Mouse (Mus musculus) CD4-positive, CD25-positive, alpha-beta regulatory T cell, adult 4 months (primary cell): ENCODE results near the gene Cntrob. TPM values are rescaled to one million over a fixed set of nuclear protein-coding genes. Genes with fewer than 3 reads are reported as not detected.
"Not testable (repeated sequence)": the region's sequence is repeated elsewhere in the genome, so short reads cannot be mapped to it uniquely, and the experiment has no call there.

ENCODE experiments used
- ATAC-seq: one replicate; pipeline ENCODE4 v1.8.0; 2017
- polyA plus RNA-seq, 2 experiments: library from polyadenylated mRNA; unstranded; fragments of 100-300 nt; shearing (Covaris generic); gene quantifications; one replicate each; pipeline ENCODE4 v1.2.1; 2017

The Cntrob gene
- polyA plus RNA-seq, 2 experiments from 2014 or later: 8.2 to 8.5 TPM

DNA sequence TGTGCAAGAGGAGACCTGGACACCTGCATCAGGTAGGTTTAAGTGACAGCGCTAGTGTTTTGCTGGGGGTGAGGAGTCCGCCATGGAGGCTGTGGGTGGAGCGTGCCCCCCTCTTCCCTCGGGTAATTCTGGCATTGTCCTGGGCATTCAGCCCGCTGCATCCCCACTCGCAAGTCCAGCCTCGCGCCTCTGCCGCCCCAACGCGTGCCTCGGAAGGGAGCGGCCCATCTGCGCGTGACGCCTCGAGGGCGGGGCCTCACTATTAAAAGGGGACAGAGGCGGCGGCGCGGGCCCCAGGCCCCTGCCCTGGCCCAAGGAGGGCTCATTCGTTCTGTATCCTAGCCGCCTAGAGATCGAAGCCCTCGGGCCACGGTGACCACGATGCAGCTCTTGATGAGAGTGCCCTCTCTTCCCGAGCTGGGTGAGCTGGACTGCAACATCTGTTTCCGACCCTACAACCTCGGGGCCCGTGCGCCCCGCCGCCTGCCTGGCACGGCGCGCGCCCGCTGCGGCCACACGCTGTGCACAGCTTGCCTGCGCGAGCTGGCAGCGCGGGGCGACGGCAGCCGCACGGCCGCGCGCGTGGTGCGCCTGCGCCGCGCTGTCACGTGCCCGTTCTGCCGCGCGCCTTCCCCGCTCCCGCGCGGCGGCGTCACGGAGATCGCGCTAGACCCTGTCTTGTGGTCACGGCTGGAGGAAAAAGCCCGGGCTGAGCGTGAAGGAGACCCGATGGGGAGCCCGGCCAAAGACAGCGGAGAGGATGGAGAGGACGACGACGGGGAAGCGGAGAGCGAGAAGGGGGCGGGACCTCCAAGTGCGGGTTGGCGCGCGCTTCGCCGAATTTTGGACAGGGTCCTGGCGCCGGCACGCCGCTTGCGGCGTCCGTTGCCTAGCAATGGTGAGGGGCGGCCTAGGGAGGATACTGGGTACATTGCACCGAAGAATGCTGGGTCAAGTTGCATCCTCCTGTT lies 16.9 kb upstream of the Cntrob start, which contains the start of gene Rnf227:
Gene Rnf227 (plus strand): TSS at position 301 of the 971 bp plus-strand sequence.
- peak; percentile 81 for ATAC-seq

DNA sequence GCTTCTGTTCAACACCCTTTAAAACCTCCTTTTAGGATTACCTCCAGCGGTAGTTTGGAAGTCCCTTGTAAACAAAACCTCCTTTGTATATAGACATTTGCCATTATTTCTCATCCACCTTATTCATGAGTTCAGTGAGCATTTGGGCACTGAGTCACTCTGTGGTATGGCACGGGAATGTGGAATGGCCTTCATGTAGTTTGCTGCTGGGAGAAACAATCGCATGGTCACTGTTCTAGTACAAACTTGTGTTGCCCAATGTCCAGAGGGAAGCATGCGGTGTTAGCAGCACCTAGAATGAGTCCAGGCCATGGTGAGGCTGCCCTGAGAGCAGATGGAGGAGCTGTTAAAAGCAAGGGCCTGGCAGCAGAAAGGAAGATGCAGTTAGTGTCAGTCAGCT lies 11.2 kb upstream of the Cntrob start:
- no peak for ATAC-seq

DNA sequence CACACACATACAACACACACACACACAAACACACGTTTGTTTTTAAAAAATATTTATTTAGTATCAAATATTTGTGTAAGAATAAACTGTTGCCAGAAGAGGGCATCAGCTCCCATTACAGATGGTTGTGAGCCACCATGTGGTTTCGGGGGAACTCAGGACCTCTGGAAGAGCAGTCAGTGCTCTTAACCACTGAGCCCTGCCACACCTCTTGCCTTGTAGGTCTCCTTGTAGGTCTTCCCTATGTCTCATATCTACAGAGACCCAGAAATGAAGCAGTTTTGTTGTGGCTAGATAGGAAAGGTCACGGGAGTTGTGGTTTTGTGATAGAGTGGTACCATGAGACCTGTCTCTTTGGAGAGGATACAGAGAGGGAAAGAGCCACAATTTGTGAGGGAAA lies 10.3 kb upstream of the Cntrob start:
- ATAC-seq: no peak

DNA sequence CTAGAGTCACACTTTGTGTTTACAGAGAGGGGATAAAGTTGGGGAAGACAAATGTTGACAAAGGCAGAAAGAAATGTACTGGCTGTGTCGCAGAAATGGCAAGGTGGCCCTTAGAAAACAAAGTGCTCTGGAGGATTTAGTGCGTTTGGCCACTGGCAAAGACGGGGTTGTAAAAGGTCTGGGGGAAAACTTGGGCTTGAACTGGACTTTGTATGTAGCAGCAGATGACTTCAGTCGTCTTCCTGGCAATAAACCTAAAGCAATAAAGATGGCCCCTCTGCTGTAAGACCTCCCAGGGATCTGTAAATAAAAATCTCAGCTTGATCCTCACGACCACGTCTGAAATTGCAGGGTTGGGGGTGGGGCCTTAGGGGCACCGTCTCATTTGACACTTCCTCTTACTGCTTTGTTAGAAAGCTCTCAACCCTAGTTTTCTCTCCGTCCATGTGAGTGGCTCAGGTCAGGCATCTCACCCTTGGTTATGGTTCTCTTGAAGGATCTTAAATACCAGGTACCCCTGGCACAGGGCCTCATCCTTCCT lies 9.2 kb upstream of the Cntrob start:
- ATAC-seq: no peak

DNA sequence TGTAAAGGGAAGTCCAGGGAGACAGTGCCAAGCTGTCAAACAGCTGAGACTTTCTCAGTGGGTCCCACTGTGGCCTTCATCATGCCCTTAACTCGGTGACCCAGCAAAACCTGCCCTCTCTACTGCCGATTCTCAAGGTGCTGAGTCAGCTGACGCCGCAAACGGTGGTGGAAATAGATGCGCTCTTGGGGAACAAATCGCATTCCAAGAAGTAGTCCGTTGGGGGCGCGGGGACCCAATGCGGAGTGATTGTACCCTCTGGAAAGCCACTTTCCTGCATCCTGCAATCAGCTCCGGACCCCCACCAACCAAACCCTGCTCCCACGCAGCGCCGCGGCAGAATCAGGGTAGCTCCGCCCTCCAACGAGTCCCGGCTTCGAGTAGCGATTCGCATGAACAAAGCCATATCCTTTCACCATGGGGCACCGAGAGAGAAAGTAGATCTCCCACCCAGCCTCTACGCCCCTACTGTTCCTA lies 8.4 kb upstream of the Cntrob start:
- peak; percentile 94 for ATAC-seq

DNA sequence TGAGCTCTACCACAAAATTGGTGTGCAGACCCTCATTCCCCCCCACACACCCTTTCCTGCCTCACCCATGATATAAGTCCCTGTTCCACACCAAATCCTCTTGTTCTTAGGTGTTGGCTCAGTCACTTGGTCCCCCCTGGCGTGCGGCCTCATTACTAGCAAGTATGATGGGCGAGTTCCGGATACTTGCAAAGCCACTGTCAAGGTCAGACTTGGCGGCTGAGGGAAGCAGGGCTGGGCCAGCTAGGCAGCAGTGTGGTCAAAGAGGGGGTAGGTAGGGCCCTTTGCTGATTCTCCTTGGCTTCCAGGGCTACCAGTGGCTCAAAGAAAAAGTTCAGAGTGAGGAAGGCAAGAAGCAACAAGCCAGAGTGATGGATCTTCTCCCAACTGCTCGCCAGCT lies 7.6 kb upstream of the Cntrob start:
- ATAC-seq: no peak

DNA sequence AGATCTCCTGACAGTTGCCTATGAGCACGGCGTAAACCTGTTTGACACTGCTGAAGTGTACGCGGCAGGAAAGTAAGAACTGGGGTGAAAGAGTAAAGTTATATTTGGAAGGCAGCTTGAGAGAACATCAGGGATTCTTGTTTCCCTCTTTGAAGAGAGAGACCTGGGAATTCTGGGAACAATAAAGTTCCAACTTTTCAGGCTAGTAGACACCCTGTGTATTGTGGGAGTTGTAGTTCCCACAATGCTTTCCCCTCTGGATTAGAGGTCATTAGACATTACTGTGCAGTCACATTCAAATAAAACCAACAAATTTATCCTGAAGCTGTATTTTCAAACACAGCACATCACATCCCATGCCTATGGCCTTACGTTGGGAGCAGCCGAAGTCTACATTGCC lies 4.9 kb upstream of the Cntrob start:
- ATAC-seq: no peak

DNA sequence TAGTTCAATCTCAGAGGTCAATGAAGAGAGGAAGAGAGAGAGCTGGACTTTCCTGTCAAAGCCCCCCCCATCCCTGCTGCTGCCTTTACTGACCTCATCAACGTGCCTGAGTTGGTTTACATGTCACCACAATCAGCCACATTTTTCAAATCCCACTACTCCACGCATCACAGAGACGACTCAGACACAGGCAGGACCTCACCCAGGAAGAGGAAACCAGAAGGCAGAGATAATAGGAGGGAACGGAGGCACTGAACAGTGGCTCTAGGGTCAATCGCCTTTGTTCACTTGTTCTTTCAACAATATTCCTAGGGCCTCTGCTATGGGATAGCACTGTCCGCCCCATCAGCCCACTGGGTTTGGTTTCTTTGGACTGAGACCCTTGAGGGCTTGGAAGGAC lies 4.1 kb upstream of the Cntrob start:
- ATAC-seq: no peak

DNA sequence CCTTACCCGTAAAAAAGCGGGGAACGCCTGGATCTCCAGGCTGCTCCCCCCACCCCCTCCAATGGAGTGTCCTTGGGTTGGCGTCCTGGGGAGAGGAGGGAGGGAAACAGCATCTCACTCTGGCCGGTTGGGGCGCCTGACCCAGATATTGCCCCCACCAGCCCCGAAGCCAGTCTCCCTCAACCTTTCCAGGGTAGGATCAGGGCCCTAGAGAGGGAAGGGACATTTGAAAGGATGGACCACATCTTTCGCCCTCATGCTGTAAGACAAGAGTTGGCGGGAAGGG lies 3.5 kb upstream of the Cntrob start:
- no peak for ATAC-seq

DNA sequence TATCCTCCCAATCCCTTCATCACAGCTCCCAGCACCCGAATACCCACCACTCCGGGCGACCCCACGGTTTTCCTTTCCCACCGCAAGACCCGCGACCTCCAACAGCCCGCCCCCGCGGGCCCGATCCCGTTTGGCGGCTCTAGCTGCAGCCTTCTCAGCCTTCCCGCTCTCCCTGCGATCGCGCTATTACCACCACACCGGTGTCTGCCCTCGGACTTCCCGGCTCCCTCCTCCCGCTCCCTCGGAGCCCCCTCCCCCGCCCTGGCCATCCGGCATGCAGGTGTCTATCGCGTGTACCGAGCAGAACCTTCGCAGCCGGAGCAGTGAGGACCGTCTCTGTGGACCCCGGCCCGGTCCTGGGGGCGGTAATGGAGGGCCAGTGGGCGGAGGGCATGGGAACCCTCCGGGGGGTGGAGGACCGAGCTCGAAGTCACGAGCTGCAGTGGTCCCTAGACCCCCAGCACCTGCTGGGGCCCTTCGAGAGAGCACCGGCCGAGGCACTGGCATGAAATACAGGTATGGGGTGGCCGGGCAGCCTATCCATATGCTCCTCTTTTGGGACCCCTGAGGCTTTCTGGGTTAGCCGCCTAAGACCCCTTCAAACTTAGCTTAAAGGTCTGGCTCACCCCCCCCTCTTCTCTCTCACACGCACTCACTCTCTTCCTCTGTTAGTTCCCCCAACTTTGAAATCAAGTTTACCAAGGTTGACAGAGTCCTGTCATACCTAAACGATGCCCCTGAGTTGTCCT lies 3.0 kb upstream of the Cntrob start:
- ATAC-seq: no peak

DNA sequence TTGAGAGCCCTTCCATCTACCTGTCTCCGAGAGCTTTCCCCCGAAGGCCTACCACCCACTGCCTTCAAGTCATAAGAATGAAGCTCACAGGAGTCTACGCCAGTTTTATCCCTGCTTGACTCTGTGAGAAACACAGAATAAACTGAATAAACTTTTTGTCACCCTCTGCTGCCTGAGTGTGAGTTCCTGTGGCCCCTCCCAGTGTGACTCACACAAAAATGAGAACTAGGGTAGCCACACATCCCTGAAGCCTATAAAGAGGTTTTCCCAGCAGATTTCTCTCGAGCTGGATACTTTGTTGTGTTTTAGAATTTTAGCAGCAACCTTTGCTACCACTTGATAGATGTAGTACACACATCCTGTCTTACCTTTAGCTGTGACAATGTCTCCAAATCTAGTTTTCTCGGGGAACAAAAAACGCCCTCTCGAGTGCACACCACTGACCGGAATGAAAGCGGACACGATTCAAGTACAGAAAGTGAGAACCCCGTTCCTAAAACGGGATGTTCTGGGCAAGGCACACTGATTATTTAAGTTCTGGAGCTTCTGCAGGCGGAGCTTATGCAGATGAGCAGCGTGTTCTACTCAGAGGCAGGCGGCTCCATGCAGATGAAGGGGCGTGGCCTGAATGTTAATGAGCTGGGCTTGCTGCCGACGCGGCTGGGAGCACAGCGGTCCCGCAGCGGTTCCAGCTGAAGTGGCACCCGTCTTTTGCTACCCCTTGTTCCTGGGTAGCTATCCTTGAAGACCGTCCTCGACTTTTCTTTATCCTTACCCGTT lies 2.2 kb upstream of the Cntrob start, which contains the start of gene Kcnab3:
Gene Kcnab3 (plus strand): TSS at position 631 of the 780 bp plus-strand sequence.
- ATAC-seq: peak; percentile 67

DNA sequence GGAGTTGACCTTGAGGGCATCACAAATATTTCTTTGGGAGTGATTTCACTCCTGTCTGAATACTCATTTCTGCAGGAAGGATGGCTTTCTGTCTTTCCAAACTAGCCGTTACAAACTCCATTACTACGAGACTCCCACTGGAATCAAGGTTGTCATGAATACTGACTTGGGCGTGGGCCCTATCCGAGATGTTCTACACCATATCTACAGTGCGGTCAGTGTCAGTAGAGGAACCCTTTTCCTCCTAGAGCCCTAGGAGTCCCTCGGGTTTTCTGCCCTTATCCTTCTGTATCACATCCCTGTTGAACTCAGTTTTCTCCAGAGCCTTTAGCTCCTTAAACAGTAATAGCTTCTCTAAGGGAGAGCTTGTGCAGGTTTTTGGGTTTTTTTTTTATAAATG lies 1.2 kb upstream of the Cntrob start:
- ATAC-seq: no peak

DNA sequence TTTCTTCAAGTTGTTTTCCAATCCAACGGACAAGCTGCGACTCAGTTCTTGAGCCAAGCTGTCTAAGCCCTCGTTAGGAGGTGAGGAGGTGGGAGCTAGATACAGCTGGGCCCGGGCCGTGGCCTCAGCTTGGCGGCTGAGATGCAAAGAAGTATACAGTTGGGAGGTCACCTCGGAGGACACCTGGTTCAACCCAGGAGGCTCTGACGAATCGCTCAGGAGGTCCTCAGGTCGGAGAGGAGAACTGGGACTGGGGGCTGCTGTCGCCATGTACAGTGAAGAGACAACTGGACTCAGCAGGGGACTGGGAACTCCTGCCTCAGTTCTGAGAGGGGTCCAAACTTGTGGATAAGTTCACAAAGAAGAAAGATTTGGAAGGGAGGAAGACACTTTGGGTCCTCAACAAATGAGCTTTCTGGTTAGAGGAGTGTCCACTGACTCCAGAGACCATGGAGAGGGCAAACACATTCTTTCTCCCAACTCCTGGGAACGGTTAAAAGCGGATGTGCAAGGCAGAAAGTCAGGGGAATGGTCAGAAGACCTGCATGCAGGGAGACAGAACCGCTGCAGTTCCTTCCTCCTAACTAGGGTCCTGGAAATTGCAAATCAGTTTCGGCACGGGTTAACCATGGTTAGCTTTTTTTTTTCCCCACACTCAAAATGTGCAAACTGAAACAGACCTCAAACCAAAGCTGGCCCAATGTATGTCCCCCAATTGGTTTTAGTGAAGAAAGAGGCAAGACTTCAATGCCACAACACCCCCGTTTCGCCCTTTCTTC lies 693 bp downstream of the Cntrob start:
- no peak for ATAC-seq

DNA sequence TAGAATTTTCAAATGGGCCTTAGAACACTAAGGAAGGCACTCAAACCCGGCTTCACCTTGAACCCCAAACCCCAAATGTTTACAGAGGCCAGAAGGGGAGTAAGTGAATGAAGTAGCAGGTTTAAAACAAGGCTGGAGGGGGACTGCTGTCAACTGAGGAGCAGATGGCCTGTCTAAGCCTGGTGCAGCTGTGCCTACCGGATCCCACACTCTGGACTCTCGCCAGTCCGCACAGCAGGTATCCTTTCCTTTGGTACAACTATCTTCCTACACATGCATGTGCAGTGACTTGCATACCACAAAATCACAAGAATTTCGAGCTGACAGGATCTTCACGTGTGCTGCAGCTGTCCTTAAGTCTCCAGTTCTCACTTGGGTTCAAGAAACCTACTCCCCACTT lies 1.6 kb downstream of the Cntrob start:
- ATAC-seq: no peak

DNA sequence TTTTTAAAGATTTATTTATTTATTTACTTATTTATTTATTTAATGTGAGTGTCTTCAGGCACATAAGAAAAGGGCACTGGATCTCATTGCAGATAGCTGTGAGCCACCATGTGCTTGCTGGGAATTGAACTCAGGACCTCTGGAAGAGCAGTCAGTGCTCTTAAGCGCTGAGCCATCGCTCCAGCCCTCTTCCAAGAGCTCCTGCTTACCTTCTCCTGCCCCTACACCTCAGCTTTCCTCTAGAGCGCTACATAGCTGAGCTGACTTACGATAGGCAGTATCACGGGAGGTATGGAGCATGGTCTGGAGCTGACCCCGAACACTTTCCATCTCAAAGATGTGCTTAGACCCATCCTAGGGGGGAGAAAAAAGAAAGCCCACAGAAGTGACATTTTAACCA lies 2.0 kb downstream of the Cntrob start:
- no peak for ATAC-seq

DNA sequence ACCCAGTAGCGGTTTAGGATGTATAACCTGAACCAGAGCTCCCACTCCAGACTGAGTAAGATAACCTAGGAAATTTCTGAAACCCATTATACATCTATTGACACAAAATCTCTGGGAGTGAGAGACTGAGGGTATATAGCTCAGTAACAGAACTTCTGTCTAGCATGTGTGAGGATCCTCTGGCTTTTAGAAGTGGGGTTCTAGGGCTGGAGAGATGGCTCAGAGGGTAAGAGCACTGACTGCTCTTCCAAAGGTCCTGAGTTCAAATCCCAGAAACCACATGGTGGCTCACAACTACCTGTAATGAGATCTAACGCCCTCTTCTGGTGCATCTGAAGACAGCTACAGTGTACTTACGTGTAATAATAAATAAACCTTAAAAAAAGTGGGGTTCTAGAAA lies 5.6 kb downstream of the Cntrob start:
- not testable (repeated sequence) for ATAC-seq

DNA sequence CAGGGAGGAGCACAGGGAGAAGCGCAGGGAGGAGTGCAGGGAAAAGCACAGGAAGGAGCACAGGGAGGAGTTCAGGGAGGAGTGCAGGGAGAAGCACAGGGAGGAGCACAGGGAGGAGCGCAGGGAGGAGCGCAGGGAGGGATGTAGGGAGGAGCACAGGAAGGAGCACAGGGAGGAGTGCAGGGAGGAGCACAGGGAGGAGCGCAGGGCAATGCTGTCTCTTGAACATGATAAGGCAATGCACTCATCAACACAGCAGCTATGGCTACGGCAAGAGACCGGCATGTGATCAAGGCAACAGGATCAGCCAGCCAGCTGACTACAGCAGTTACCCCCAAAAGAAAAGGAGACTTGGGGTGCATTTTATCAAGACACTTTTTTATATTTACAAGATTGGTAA lies 7.2 kb downstream of the Cntrob start:
- no peak for ATAC-seq

DNA sequence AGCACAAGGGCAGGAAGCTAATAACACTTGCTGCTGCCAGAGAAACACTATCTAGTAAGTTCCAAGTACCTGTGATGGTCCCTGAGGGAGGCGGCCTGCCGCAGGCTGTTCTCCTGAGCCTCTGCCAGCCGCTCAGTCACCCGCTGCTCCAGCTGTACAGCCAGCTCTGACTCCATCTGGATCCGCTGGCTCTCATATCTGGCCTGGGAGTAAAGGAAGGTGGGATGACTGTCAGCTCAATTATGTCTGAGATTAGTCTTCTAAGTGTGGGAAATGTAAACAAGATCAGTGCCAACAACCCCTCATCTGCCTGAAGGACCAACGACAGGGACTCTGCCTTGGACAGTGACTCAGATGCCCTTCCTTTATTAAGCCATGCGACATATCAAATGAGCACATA lies 12.3 kb downstream of the Cntrob start:
- ATAC-seq: no peak

DNA sequence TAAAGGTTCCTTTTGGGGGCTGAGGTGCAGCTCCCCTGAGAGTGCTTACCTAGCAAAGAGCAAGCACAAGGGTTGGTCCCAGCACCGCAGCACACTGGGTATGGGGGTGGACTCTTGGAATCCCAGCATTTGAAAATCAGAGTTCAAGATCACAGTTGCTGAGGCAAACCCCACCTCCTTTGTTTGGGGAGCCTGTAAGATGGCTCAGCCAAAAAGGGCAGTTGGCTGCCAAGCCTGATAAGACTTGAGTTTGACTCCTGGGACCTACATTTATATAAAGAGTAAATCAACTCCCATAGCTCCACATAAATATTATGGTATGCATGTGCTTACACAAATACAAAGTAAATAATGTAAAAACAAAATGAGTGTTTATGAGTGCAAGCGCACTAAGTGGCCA lies 17.5 kb downstream of the Cntrob start:
- ATAC-seq: no peak

DNA sequence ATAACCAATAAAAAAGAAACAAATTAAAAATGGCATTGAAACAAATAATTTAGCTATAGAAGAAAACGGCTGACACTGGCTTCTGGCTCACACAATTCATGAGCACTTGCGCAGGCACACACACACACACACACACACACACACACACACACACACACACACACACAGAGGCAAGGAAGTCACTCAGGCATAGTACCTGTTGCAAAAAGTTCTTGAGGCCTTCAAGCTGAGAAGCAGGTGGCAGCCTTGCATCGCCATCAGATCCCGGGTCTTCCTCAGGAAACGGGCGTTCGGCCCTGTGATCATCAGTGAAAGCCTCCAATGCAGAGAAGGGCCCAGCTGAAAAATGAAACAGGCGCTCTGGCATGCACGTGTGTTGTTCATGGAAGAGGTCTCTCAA lies 18.3 kb downstream of the Cntrob start:
- ATAC-seq: no peak

DNA sequence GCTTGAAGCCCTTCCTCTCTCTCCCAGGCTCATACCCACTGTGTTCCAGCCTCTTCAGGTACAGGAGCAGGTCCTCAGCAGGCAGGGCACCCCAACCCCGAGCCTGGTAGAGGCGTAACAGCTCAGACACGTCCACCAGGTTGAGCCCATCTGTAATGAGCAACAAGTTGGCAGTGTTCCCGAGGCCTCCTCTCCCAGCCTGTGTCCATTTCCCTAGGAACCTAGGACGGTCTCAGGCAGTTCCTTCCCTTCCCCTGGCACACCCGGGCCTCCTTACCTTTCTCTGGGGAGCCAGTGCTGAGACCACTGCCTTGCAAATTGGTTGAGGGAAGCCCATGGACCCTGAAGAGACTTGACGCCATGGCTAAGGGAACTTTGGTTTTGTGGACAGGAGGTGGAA lies 20.8 kb downstream of the Cntrob start:
- ATAC-seq: no peak

DNA sequence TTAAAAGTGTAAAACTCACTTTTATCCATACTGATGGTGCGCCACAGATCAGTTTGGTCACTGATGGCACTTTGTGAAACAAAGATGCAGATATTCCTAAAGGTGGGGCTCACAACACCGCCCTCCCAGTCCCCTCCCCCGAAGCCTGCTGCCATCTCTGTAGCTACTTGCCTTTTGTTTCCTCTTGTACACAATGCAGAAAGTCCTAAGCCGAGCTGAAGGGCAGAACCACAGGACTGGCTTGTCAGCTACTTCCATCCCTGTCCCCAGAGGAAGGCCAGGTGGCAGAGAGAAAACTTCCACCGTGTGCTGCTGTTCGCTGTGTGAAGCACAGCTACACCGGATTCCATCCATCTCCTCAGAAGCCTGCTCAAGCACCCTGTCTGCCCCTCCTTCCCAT lies 25.3 kb downstream of the Cntrob start:
- no peak for ATAC-seq
